Mouse (Mus musculus) lung, embryonic 16.5 days (tissue): ENCODE measurements around the gene Rbp2. TPM values are rescaled to one million over a fixed set of nuclear protein-coding genes. Genes with fewer than 3 reads are reported as not detected.

Source experiments
- ATAC-seq: fragments of 200-750 bp; cut with Nextera tagmentation; 2 replicates; pipeline ENCODE4 v1.8.0; 2017; ENCODE audit warnings: low read depth, mild to moderate bottlenecking, moderate library complexity
- H3K27ac ChIP-seq: fragments of 300-500 bp; sonication (generic); 2 replicates; pipeline ENCODE4 v1.5.1; 2014; ENCODE audit warnings: mild to moderate bottlenecking, control low read depth, low read length
- H3K27me3 ChIP-seq: fragments of 300-500 bp; sonication (generic); 2 replicates; pipeline ENCODE4 v1.6.1; 2014; ENCODE audit warnings: low read depth, low read length, mixed read lengths; ENCODE audit not compliant: control insufficient read depth, insufficient read depth
- H3K36me3 ChIP-seq: fragments of 300-500 bp; sonication (generic); 2 replicates; pipeline ENCODE4 v1.6.1; 2014; ENCODE audit warnings: low read length; ENCODE audit not compliant: control insufficient read depth, insufficient read depth
- H3K4me1 ChIP-seq: fragments of 300-500 bp; sonication (generic); replicated peaks from 2 replicates; pipeline ENCODE4 v1.6.1; 2014; ENCODE audit warnings: low read length, mixed read lengths; ENCODE audit not compliant: control insufficient read depth, insufficient read depth
- H3K4me2 ChIP-seq: fragments of 300-500 bp; sonication (generic); 2 replicates; pipeline ENCODE4 v1.6.1; 2014; ENCODE audit warnings: low read depth, low read length, control low read depth
- H3K4me3 ChIP-seq: fragments of 300-500 bp; sonication (generic); 2 replicates; pipeline ENCODE4 v1.5.1; 2014; ENCODE audit warnings: mild to moderate bottlenecking, low read length, control low read depth
- H3K9ac ChIP-seq: fragments of 300-500 bp; sonication (generic); 2 replicates; pipeline ENCODE4 v1.6.1; 2014; ENCODE audit warnings: low read length, control low read depth
- H3K9me3 ChIP-seq: fragments of 300-500 bp; sonication (generic); 2 replicates; pipeline ENCODE4 v1.6.1; 2016; ENCODE audit warnings: low read length; ENCODE audit not compliant: control insufficient read depth
- WGBS: fragments of 180-500 bp; shearing (Covaris S2); extraction: QIAGEN DNeasy Blood & Tissue Kit; methylation state at CpG from one replicate; pipeline ENCODE4 v1.1.7; 2014; 5-methylcytosine and 5-hydroxymethylcytosine counted together
- polyA plus RNA-seq: library from polyadenylated mRNA; unstranded; fragments of >200 nt; fragmentation: Nextera tagmentation; extraction: Ambion mirVana; gene quantifications from 2 replicates; pipeline ENCODE4 v1.2.1, GENCODE M21; 2015

Gene Rbp2
- polyA plus RNA-seq, 1 experiment from 2014 or later, result 1.5 TPM

DNA sequence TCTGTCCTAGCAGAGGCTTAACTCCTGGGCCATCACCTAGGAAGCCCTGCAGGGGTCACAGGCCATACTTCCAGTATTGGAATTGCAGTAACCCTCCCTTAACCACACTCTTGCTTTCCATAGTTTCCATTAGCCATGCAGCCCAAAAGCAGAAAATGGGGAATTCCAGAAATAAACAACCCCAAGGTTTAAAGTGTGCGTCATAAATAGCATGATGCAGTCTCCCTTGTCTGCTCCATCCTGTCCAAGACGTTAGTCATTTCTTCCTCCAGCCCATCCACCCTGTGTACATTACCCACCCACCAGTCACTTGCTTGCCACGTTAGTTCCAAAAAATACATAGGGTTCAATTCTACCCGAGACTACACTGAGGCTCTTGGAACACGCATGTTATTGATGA is 13.7 kb downstream of the Rbp2 start:
- H3K9ac ChIP-seq, result no peak overlapping the region
- peaks cover 23% of the 10 kb centered on the region for H3K4me1 ChIP-seq
- ATAC-seq, result no peak
- H3K27ac ChIP-seq, result no peak overlapping the region
- no peak overlapping the region for H3K4me3 ChIP-seq
- H3K9me3 ChIP-seq, result no peaks in the 10 kb centered on the region
- no peak overlapping the region for H3K4me2 ChIP-seq
- 70% methylated on average over 5 of the region's 5 CpGs for WGBS
- H3K36me3 ChIP-seq, result no peaks in the 10 kb centered on the region
- H3K27me3 ChIP-seq, result no peaks in the 10 kb centered on the region

GRCm38 (mm10) chr9:98507480-98507879 is 21.6 kb downstream of the Rbp2 start:
- no peak overlapping the region for H3K9ac ChIP-seq
- WGBS, result 53% methylated on average over 6 of the region's 6 CpGs
- ATAC-seq, result no peak

DNA sequence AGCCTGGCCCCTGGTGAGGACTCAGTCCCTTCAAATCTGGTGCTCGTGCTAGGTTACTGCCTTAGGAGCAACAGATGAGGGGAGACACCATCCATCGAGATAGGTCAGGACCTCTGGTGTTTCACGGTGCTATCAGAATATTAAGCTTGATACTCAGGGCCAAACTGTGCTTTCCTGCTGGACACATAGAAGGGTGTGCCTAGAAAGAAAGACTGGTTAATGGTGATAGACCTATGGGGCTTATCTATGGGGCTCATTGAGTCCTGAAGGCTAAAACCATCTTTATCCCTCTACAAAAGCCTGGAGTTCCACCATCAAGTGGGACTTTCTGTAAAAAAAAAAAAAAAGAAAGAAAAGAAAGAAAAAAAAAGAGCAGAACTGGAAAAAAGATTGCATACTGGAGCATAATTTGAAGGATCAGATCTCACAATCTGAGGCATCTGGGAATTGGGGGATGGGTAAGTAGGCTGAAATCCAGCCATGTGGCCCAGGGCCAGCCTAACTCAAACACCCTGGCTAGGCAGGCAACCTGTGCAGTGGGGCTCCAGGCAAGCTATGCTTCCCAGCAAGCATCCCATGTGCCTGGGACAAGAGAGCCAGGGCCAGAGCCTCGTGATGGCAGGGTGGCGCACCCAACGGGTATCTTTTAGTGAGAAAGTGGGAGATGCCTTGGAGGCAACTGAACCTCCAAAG is 24.6 kb downstream of the Rbp2 start:
- Histone ChIP-seq H3K36me3 (no peaks in the 10 kb centered on the region), H3K4me3 (no peak overlapping the region), H3K4me1 (no peaks in the 10 kb centered on the region), H3K27me3 (no peaks in the 10 kb centered on the region), H3K4me2 (no peak overlapping the region), H3K9ac (no peak overlapping the region), H3K9me3 (no peaks in the 10 kb centered on the region), H3K27ac (no peak overlapping the region)
- 83% methylated on average over 6 of the region's 6 CpGs for WGBS
- ATAC-seq, result no peak

More at GRCm38 (mm10) chr9:98507480-98507879, 21.6 kb downstream of the Rbp2 start:
- Histone ChIP-seq H3K27ac (no peak overlapping the region), H3K4me2 (no peak overlapping the region), H3K9me3 (no peaks in the 10 kb centered on the region), H3K27me3 (no peaks in the 10 kb centered on the region), H3K4me3 (no peak overlapping the region), H3K4me1 (no peaks in the 10 kb centered on the region), H3K36me3 (no peaks in the 10 kb centered on the region)

DNA sequence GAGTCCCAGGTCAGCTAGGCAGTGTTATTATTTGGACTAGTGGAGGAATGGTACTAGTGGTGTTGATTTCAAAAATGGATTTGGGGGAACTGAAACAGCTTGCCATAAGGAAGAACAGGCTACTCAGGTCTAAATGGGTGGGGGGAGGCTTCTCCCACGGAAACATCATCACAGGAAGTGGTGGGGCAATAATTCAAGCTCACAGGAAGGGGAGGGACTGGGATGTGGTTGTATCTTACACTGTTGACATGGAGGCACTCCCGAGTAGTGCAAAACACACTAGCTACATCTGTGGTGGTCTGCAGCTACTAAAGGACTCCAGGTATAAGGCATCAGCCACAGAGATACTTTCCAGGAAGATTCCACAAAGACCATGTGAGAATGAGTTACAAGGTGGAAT is 38.0 kb downstream of the Rbp2 start:
- no peak overlapping the region for H3K9ac ChIP-seq
- H3K9me3 ChIP-seq, result no peaks in the 10 kb centered on the region
- H3K4me1 ChIP-seq, result peaks cover 5% of the 10 kb centered on the region; the same call in 1 of the 2 replicates
- H3K4me2 ChIP-seq, result no peak overlapping the region
- no peak for ATAC-seq
- no peak overlapping the region for H3K4me3 ChIP-seq
- WGBS, result 48% methylated on average over 2 of the region's 2 CpGs
- no peaks in the 10 kb centered on the region for H3K36me3 ChIP-seq
- H3K27ac ChIP-seq, result no peak overlapping the region
- no peaks in the 10 kb centered on the region for H3K27me3 ChIP-seq

- Histone ChIP-seq H3K4me2 (no peak overlapping the region), H3K27ac (peak overlapping the region; percentile 43), H3K9ac (no peak overlapping the region), H3K36me3 (no peaks in the 10 kb centered on the region), H3K4me3 (no peak overlapping the region), H3K9me3 (no peaks in the 10 kb centered on the region), H3K4me1 (peaks cover 5% of the 10 kb centered on the region; the same call in 1 of the 2 replicates), H3K27me3 (no peaks in the 10 kb centered on the region)
- WGBS, result 54% methylated on average over 7 of the region's 7 CpGs
- ATAC-seq, result peak; percentile 91
Measured at GRCm38 (mm10) chr9:98524786-98525542, 39.0 kb downstream of the Rbp2 start.

DNA sequence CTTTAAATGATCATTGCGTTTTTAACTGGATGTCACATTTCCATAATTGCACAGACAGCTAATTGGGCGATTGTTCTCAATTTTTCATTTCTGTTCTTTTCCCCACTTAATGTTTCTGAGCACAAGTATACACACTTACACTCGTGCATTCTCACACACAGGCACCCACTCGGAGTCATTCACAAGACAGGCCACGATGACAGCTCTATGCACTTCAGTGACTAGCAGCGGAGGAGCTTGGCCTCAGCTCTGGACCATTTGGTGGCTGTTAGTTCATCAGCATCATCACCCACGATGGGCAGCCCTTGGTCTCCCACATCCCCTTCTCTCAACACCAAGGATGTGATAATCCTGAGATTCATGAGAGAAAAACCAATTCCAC is 39.6 kb downstream of the Rbp2 start:
- Histone ChIP-seq H3K27ac (no peak overlapping the region), H3K4me2 (no peak overlapping the region), H3K27me3 (no peaks in the 10 kb centered on the region), H3K9me3 (no peaks in the 10 kb centered on the region), H3K4me1 (peaks cover 5% of the 10 kb centered on the region; the same call in 1 of the 2 replicates), H3K36me3 (no peaks in the 10 kb centered on the region), H3K9ac (no peak overlapping the region), H3K4me3 (no peak overlapping the region)
- ATAC-seq, result no peak
- WGBS, result 70% methylated on average over 7 of the region's 7 CpGs

DNA sequence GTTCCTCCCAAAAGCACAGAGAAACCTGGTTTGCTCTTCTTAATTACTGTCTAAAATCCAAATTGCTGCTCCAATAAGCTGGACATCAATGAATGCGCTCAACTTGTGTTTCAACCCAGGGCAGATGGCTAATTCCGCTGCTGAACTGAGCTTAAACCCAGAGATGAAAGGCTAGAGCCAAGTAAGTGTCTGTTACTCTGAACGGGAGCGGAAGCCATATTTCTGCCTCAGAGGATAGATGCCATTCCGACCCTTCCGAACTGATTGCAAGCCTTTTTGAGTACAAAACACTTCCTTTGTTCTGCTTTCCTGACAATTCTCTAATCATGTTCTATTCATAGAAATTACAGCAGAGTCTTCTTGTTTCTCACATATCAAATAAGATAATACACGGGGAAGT is 41.3 kb downstream of the Rbp2 start:
- Histone ChIP-seq H3K36me3 (no peaks in the 10 kb centered on the region), H3K9me3 (no peaks in the 10 kb centered on the region), H3K4me2 (no peak overlapping the region), H3K4me1 (peaks cover 5% of the 10 kb centered on the region; the same call in 1 of the 2 replicates), H3K27me3 (no peaks in the 10 kb centered on the region), H3K27ac (no peak overlapping the region), H3K4me3 (no peak overlapping the region), H3K9ac (no peak overlapping the region)
- ATAC-seq, result no peak
- WGBS, result 78% methylated on average over 7 of the region's 7 CpGs

- ATAC-seq, result no peak
- no peaks in the 10 kb centered on the region for H3K9me3 ChIP-seq
- H3K9ac ChIP-seq, result no peak overlapping the region
- WGBS, result 71% methylated on average over 4 of the region's 4 CpGs
- H3K36me3 ChIP-seq, result no peaks in the 10 kb centered on the region
- H3K4me3 ChIP-seq, result no peak overlapping the region
- H3K27me3 ChIP-seq, result no peaks in the 10 kb centered on the region
- H3K4me2 ChIP-seq, result no peak overlapping the region
- no peak overlapping the region for H3K27ac ChIP-seq
- peaks cover 1% of the 10 kb centered on the region; the same call in 1 of the 2 replicates for H3K4me1 ChIP-seq
Measured at GRCm38 (mm10) chr9:98529776-98530175, 43.9 kb downstream of the Rbp2 start.

GRCm38 (mm10) chr9:98530999-98531398 is 45.1 kb downstream of the Rbp2 start:
- Histone ChIP-seq H3K4me2 (no peak overlapping the region), H3K36me3 (no peaks in the 10 kb centered on the region), H3K4me1 (no peaks in the 10 kb centered on the region), H3K27ac (no peak overlapping the region), H3K9ac (no peak overlapping the region), H3K9me3 (no peaks in the 10 kb centered on the region), H3K4me3 (no peak overlapping the region), H3K27me3 (no peaks in the 10 kb centered on the region)
- ATAC-seq, result no peak
- WGBS, result 54% methylated on average over 2 of the region's 2 CpGs
